Mouse (Mus musculus) liver, embryonic 13.5 days (tissue): Measurements from ENCODE around the gene Fam131a. TPM values are rescaled to one million over a fixed set of nuclear protein-coding genes. Genes with fewer than 3 reads are reported as not detected.

ENCODE experiments used
- ATAC-seq: fragments of 200-750 bp; cut with Nextera tagmentation; 2 replicates; pipeline ENCODE4 v1.8.0; 2017; ENCODE audit warnings: low read depth, mild to moderate bottlenecking, moderate number of reproducible peaks, moderate library complexity
- DNase-seq: peaks from one replicate; pipeline ENCODE4 v3.0.0; 2022
- H3K27ac ChIP-seq: fragments of 300-500 bp; sonication (generic); 2 replicates; pipeline ENCODE4 v1.5.1; 2015; ENCODE audit warnings: moderate library complexity, mild to moderate bottlenecking, inconsistent platforms
- H3K27me3 ChIP-seq: fragments of 300-500 bp; sonication (generic); 2 replicates; pipeline ENCODE4 v1.6.1; 2015; ENCODE audit warnings: mild to moderate bottlenecking, inconsistent platforms
- H3K36me3 ChIP-seq: fragments of 300-500 bp; sonication (generic); 2 replicates; pipeline ENCODE4 v1.6.1; 2015; ENCODE audit warnings: mild to moderate bottlenecking, inconsistent platforms
- H3K4me1 ChIP-seq: fragments of 300-500 bp; sonication (generic); replicated peaks from 2 replicates; pipeline ENCODE4 v1.6.1; 2015; ENCODE audit warnings: inconsistent platforms
- H3K4me2 ChIP-seq: fragments of 300-500 bp; sonication (generic); 2 replicates; pipeline ENCODE4 v1.6.1; 2015; ENCODE audit warnings: inconsistent platforms, mild to moderate bottlenecking, moderate library complexity
- H3K4me3 ChIP-seq: fragments of 300-500 bp; sonication (generic); replicated peaks from 2 replicates; pipeline ENCODE4 v1.5.1; 2015; ENCODE audit warnings: mild to moderate bottlenecking, inconsistent platforms
- H3K9ac ChIP-seq: fragments of 300-500 bp; sonication (generic); 2 replicates; pipeline ENCODE4 v1.6.1; 2015; ENCODE audit warnings: mild to moderate bottlenecking, inconsistent platforms
- H3K9me3 ChIP-seq: fragments of 300-500 bp; sonication (generic); replicated peaks from 2 replicates; pipeline ENCODE4 v1.6.1; 2016; ENCODE audit warnings: inconsistent platforms
- WGBS: fragments of 180-500 bp; shearing (Covaris S2); methylation state at CpG from one replicate; pipeline ENCODE4 v1.1.7; 2015; ENCODE audit not compliant: insufficient replicate concordance; 5-methylcytosine and 5-hydroxymethylcytosine counted together
- polyA plus RNA-seq: library from polyadenylated mRNA; unstranded; fragments of >200 nt; fragmentation: Nextera tagmentation; extraction: Ambion mirVana; gene quantifications from 2 replicates; pipeline ENCODE4 v1.2.1, GENCODE M21; 2015

Fam131a gene
- polyA plus RNA-seq, 1 experiment from 2014 or later, result 1.0 TPM

DNA sequence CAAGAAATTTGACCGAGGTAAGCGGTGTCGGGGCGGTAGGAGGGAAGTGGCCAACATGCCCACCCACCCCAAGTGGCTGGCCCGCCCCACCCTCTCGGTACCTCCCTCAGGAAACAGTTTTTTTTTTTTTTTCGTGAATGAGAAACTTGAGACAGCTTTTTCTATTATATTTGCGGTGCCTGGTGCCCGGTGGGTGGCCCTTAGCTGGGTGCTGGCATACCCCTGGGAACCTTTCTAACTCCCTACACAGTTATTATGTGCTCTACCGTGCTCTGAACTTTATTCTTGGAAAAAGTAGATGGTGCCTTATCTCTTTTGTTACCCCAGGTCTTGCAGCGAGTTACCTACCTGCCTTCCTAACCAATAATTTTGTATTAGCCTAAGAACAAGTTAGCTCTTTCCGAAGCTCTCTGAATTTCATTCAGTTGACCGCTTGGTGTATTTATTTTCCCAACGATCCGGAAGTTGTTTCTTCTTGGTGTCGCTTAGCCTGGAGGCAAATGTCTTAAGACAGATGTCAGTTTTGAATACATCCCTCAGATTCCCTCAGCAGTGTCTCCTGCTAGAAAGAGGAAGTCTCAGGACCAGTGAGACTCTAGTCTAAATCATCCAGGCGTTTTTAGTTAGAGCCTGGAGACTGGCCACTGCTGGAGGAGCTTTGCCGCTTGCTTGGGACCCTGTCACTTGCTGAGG, 25.1 kb downstream of the Fam131a start:
- no peaks in the 10 kb centered on the region for H3K27me3 ChIP-seq
- WGBS, result 3% methylated on average over 18 of the region's 18 CpGs

DNA sequence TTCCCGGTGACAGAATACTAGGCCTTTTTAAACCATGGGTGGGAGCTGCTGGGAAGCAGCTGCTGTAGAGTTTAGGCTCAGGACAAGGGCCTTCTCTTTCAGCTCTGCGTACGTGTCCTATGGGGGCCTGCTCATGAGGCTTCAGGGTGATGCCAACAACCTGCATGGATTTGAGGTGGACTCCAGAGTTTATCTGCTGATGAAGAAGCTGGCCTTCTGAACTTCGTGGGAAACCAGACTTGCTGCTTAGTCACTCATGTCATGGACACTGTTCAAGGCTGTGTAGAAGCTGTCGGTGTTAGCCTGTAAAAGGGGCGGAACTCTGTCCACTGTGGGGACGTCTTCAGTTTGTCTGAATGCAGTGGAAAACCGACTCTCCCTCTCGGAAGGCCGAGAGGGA, 28.8 kb downstream of the Fam131a start:
- H3K27ac ChIP-seq, result no peak overlapping the region
- peaks cover 30% of the 10 kb centered on the region for H3K4me1 ChIP-seq
- peaks cover 32% of the 10 kb centered on the region for H3K36me3 ChIP-seq
- no peak overlapping the region for H3K9ac ChIP-seq
- no peak overlapping the region for H3K4me3 ChIP-seq
- ATAC-seq (no peak), DNase-seq (no peak)
- no peaks in the 10 kb centered on the region for H3K9me3 ChIP-seq
- no peaks in the 10 kb centered on the region for H3K27me3 ChIP-seq
- WGBS, result 79% methylated on average over 10 of the region's 10 CpGs
- H3K4me2 ChIP-seq, result no peak overlapping the region

More for the DNA sequence above, 25.1 kb downstream of the Fam131a start:
- no peaks in the 10 kb centered on the region for H3K9me3 ChIP-seq
- peaks cover 55% of the 10 kb centered on the region for H3K4me1 ChIP-seq
- H3K4me3 ChIP-seq, result peak overlapping the region; percentile 83
- H3K27ac ChIP-seq, result peak overlapping the region; percentile 93
- peak overlapping the region; percentile 98 for H3K4me2 ChIP-seq
- peak overlapping the region; percentile 76 for H3K9ac ChIP-seq
- peak; percentile 24 for ATAC-seq
- H3K36me3 ChIP-seq, result peaks cover 32% of the 10 kb centered on the region
- no peak for DNase-seq

DNA sequence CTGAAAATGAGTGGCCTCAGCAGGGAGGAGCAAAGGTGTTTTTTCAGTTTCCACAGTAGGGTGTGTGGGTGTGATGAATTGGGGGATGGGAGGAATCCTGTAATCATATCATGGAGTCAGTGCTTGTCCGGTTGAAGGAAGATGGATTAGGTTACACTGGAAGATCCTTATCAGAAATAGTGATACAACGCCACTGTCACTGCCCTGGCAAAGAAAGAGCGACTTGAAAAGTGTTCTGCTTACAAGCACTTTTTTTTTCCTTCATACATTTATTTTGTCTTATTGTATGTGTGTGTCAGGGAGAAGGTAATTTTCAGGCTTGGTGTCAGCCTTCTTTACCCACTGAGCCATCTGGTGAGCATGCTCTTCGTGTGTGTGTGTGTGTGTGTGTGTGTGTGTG, 29.7 kb downstream of the Fam131a start:
- H3K4me1 ChIP-seq, result peaks cover 24% of the 10 kb centered on the region
- H3K9ac ChIP-seq, result no peak overlapping the region
- H3K4me3 ChIP-seq, result no peak overlapping the region
- DNase-seq (no peak), ATAC-seq (no peak)
- peaks cover 32% of the 10 kb centered on the region for H3K36me3 ChIP-seq
- H3K4me2 ChIP-seq, result no peak overlapping the region
- no peak overlapping the region for H3K27ac ChIP-seq
- 66% methylated on average over 4 of the region's 4 CpGs for WGBS
- H3K27me3 ChIP-seq, result no peaks in the 10 kb centered on the region
- no peaks in the 10 kb centered on the region for H3K9me3 ChIP-seq

- Histone ChIP-seq H3K27ac (no peak overlapping the region), H3K27me3 (no peaks in the 10 kb centered on the region; the same call in 1 of the 2 replicates), H3K36me3 (peaks cover 32% of the 10 kb centered on the region), H3K4me3 (no peak overlapping the region), H3K4me2 (no peak overlapping the region), H3K4me1 (peaks cover 22% of the 10 kb centered on the region), H3K9me3 (no peaks in the 10 kb centered on the region), H3K9ac (no peak overlapping the region)
- ATAC-seq, result no peak
- WGBS, result 55% methylated on average over 4 of the region's 4 CpGs
- no peak for DNase-seq
These were observed 30.2 kb downstream of the Fam131a start for GRCm38 (mm10) chr16:20723247-20723646.

- H3K4me2 ChIP-seq, result no peak overlapping the region
- H3K27me3 ChIP-seq, result peaks cover 10% of the 10 kb centered on the region
- no peak overlapping the region for H3K4me3 ChIP-seq
- no peak overlapping the region for H3K9ac ChIP-seq
- WGBS, result 29% methylated on average over 5 of the region's 5 CpGs
- H3K36me3 ChIP-seq, result peaks cover 32% of the 10 kb centered on the region
- DNase-seq, result no peak
- H3K4me1 ChIP-seq, result peaks cover 15% of the 10 kb centered on the region
- H3K27ac ChIP-seq, result no peak overlapping the region
- no peaks in the 10 kb centered on the region for H3K9me3 ChIP-seq
- ATAC-seq, result peak; percentile 53
These were observed 31.3 kb downstream of the Fam131a start for GRCm38 (mm10) chr16:20724338-20724748.

GRCm38 (mm10) chr16:20725321-20725720, 32.3 kb downstream of the Fam131a start:
- Histone ChIP-seq H3K27me3 (peaks cover 16% of the 10 kb centered on the region), H3K27ac (no peak overlapping the region), H3K4me3 (no peak overlapping the region), H3K9ac (no peak overlapping the region), H3K9me3 (no peaks in the 10 kb centered on the region), H3K4me2 (no peak overlapping the region), H3K4me1 (peaks cover 11% of the 10 kb centered on the region), H3K36me3 (peaks cover 22% of the 10 kb centered on the region)
- no peak for ATAC-seq
- WGBS, result 75% methylated on average over 7 of the region's 7 CpGs
- no peak for DNase-seq

GRCm38 (mm10) chr16:20725750-20726149, 32.7 kb downstream of the Fam131a start:
- ATAC-seq, result no peak
- peaks cover 21% of the 10 kb centered on the region for H3K27me3 ChIP-seq
- WGBS, result 55% methylated on average over 4 of the region's 4 CpGs

DNA sequence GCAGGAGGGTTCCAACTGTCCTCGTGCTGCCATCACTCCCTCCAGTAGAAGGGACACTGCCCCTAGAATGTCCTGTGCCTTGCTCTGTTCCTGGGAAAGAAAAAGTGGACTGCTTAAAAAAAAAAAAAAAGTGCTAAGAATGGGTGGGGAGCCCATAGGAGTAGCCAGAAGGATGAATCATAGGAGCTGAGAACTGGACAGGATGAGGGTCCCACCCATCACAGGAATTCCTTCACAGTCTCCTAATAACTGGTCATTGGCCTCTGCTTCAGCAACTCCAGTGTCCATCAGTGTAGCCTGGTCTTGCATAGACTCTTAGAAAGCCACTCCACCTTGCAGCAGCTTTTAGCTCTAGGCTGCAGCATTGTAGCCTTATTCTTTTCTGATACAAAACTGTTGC, 33.3 kb downstream of the Fam131a start:
- 50% methylated on average over 1 of the region's 1 CpGs for WGBS
- no peak for DNase-seq
- Histone ChIP-seq H3K27me3 (peaks cover 27% of the 10 kb centered on the region), H3K9ac (no peak overlapping the region), H3K4me2 (no peak overlapping the region), H3K4me3 (no peak overlapping the region), H3K9me3 (no peaks in the 10 kb centered on the region), H3K27ac (no peak overlapping the region), H3K36me3 (peaks cover 12% of the 10 kb centered on the region), H3K4me1 (peaks cover 11% of the 10 kb centered on the region)
- ATAC-seq, result no peak

More at GRCm38 (mm10) chr16:20725750-20726149, 32.7 kb downstream of the Fam131a start:
- Histone ChIP-seq H3K27ac (no peak overlapping the region), H3K4me2 (no peak overlapping the region), H3K4me3 (no peak overlapping the region), H3K9ac (no peak overlapping the region), H3K9me3 (no peaks in the 10 kb centered on the region), H3K36me3 (peaks cover 18% of the 10 kb centered on the region), H3K4me1 (peaks cover 11% of the 10 kb centered on the region)
- DNase-seq, result no peak

- 24% methylated on average over 5 of the region's 5 CpGs for WGBS
- peak overlapping the region; percentile 44; the same call in 1 of the 2 replicates for H3K27ac ChIP-seq
- peak overlapping the region; percentile 42; the same call in 1 of the 2 replicates for H3K4me2 ChIP-seq
- peaks cover 66% of the 10 kb centered on the region for H3K27me3 ChIP-seq
- H3K36me3 ChIP-seq, result no peaks in the 10 kb centered on the region; the same call in 1 of the 2 replicates
- no peaks in the 10 kb centered on the region for H3K9me3 ChIP-seq
- peaks cover 9% of the 10 kb centered on the region; the same call in 1 of the 2 replicates for H3K4me1 ChIP-seq
- H3K9ac ChIP-seq, result no peak overlapping the region
- ATAC-seq, result peak; percentile 70
- peak overlapping the region; percentile 33 for H3K4me3 ChIP-seq
- no peak for DNase-seq
These were observed 37.3 kb downstream of the Fam131a start for GRCm38 (mm10) chr16:20730293-20730711.

DNA sequence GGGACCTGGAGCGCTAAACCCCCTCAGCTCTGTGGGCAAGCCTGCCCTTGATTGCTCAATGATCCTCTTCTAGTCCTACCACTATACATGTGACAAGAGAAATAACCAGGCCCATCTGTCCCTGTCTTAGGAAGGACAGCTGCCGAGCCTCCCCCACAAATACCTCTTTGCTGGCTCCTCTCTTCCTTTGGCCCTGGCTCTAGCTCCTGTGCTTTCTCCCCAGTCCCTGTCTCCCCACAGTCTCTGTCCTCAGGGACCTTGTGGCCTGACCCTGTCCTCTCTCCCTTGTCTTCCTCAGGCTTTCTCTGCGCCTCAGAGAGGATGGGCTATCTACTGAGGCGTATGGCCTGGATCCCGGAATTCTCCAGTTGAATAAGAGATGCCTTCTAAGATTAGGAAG, 38.6 kb downstream of the Fam131a start:
- ATAC-seq (no peak), DNase-seq (no peak)
- no peak overlapping the region for H3K4me3 ChIP-seq
- H3K36me3 ChIP-seq, result no peaks in the 10 kb centered on the region; the same call in 1 of the 2 replicates
- 53% methylated on average over 5 of the region's 5 CpGs for WGBS
- peaks cover 80% of the 10 kb centered on the region for H3K27me3 ChIP-seq
- H3K9ac ChIP-seq, result no peak overlapping the region
- no peaks in the 10 kb centered on the region for H3K9me3 ChIP-seq
- no peak overlapping the region for H3K27ac ChIP-seq
- peaks cover 9% of the 10 kb centered on the region; the same call in 1 of the 2 replicates for H3K4me1 ChIP-seq
- H3K4me2 ChIP-seq, result no peak overlapping the region

GRCm38 (mm10) chr16:20732251-20732924, 39.3 kb downstream of the Fam131a start:
- Histone ChIP-seq H3K36me3 (no peaks in the 10 kb centered on the region; the same call in 1 of the 2 replicates), H3K27ac (no peak overlapping the region), H3K4me2 (peak overlapping the region; percentile 69), H3K9ac (peak overlapping the region; percentile 44), H3K4me1 (peaks cover 9% of the 10 kb centered on the region; the same call in 1 of the 2 replicates), H3K27me3 (peaks cover 87% of the 10 kb centered on the region), H3K9me3 (no peaks in the 10 kb centered on the region), H3K4me3 (peak overlapping the region; percentile 55)
- no peak; the same call in 1 of the 2 replicates for ATAC-seq
- 2% methylated on average over 19 of the region's 30 CpGs for WGBS
- no peak for DNase-seq
